Mouse (Mus musculus) mature B cell (primary cell): ENCODE measurements around the gene Itga11.
"Not testable (repeated sequence)": the region's sequence is repeated elsewhere in the genome, so short reads cannot be mapped to it uniquely, and the experiment has no call there.

Experiments used
- in situ Hi-C: fragments of 300-500 bp; cut with MboI; formaldehyde crosslinking; loops from 2 replicates; pipeline ENCODE4 v1.14.3; 2019

The Itga11 gene

DNA sequence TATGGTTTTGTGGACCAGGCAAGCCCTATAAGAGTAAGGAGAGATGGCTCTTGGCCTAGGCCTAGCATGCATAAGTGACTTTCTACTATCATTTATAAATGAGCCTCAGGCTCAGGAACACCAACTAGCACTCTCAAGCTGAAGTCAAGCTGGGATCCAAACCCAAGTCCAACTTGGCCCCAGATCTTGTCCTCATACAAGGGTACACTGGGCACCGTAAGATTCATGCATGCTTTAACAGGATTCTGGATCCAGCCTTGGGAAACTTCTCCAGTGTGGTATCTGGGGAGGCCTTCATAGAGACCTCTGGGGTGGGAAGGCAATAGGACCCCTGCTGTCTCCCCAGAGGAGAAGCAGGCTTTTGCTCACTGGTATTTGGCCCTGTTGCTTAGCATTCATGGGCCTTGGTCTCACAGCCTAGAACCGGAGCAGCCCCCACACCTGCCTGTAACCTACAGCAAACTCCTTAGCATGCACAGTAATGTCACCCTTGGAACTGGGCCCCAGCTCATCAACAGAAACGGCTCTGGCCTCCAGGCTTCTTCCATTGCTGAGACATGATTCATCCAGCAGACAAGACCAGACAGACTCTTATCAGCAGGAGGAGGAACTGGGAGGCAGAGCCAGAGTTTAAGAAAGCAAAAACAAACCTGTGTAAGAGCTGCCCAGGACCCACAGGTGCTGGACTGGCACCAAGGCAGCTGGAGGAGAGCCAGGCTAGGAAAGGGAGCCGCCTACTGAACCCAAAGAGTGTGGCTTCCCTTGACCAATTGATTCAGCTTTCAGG lies 140.4 kb downstream of the Itga11 start:
- in situ Hi-C loops: no loop called here

DNA sequence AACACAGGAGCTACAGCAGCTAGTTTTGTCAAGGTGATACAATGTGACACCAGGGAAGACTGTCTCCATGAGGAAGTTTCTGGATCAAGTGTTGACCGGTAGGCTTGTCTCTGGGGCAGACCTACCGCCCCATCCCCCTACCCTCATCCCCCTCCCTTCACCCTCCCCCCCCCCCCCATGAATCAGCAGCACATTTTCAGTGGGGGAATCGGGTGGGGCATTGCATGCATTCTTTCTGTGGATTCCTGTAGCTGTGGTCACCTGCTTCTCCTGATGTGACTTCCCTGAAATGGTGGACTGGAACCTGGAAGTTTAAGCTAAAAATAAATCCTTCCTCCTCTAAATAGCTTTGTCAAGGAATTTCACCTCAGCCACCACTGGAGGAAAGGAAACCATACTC lies 141.9 kb downstream of the Itga11 start:
- in situ Hi-C loops: no loop called here

DNA sequence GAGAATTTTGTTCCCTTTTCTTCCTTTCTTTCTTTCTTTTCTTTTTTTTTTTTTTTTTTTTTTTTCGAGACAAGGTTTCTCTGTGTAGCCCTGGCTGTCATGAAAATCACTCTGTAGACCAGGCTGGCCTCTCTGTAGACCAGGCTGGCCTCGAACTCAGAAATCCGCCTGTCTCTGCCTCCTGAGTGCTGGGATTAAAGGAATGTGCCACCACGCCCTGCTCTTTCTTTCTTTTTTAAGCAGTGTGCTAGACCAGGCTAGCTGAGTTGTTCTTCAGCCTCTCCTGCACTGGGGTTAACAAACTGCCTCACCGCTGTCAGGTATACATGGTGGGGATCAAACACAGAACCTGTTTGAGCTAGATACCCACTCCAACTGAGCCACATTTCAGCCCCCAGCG lies 142.3 kb downstream of the Itga11 start:
- in situ Hi-C loops: not testable (repeated sequence)

DNA sequence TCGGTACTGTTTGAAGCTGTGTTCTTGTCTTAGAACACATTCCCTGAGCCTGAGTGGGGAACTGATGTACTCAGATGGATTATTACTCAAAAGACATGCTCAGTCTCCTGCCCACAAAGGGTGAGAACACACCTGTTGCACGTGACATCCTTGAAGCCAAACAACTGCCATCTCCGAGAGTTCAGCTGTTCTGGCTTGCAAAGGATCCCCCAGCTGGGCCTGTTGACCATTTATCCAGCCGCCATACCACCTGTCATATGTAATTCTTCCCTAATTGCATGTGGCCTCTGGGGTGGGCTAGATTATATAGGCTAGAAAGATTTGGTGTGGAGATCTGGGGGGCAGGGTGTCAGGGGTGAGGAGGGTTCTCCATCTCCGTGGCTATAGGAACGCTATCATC lies 143.2 kb downstream of the Itga11 start:
- in situ Hi-C loops: no loop called here

DNA sequence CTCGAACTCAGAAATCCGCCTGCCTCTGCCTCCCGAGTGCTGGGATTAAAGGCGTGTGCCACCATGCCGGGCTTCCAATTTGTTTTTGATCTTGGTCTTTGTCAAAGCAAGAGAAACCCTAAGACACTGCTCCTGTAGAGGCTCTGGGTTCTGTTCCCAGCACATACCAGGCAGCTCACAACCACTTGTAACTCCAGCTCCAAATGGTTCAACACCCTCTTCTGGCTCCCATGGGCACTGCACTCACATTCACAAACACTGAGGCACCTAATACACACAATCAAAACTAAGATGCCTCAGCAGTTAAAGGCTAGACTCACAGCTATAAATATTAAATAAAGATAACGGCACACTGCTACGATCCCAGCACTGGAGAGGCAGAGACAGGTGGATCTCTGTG lies 144.2 kb downstream of the Itga11 start:
- in situ Hi-C loops: no loop called here

DNA sequence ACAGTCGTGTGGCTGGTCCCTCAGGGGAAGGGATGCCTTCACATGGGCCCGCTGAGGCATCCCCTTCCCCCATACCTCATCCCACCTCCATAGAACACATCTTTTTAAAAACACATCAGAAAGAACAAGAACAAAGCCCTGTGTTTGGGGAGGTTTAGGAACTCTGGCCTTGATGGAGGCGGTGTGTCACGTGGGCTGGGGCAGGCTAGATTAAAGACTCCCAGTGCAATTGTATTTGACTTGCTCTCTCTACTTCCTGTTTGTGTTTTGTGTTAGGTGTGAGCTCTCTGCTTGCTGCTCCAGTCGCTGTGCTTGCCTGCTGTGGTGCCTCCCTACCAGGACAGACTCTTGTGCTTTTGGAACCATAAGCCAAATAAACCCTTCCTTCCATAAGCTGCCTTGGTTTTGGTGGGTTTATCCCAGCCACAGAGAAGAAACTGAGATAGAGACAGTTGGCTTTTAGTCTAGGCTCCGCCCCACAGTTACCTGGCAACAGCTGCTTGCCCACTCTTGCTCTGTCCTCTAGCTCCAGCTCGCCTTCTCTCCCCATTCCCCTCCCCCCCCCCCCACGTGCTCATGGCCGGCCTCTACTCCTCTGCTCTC lies 148.3 kb downstream of the Itga11 start:
- in situ Hi-C loops: no loop called here

DNA sequence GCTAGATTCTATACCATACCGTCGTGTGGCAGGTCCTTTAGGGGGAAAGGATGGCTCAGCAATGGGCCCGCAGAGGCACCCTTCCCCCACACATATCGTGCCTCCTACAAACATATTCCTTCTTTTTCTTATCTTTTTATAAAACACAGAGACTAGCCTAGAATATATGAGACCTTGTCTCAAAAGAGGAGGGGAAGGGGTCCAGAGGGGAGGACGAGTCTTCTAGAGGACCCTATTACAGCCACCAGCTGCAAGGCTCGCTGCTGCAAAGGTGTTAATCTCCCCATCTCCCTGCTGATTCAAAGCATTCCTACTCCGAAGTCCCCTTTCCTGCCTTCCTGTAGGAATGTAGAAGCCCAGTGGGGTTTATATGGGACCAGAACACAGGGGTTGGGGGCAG lies 148.8 kb downstream of the Itga11 start:
- in situ Hi-C loops: no loop called here

DNA sequence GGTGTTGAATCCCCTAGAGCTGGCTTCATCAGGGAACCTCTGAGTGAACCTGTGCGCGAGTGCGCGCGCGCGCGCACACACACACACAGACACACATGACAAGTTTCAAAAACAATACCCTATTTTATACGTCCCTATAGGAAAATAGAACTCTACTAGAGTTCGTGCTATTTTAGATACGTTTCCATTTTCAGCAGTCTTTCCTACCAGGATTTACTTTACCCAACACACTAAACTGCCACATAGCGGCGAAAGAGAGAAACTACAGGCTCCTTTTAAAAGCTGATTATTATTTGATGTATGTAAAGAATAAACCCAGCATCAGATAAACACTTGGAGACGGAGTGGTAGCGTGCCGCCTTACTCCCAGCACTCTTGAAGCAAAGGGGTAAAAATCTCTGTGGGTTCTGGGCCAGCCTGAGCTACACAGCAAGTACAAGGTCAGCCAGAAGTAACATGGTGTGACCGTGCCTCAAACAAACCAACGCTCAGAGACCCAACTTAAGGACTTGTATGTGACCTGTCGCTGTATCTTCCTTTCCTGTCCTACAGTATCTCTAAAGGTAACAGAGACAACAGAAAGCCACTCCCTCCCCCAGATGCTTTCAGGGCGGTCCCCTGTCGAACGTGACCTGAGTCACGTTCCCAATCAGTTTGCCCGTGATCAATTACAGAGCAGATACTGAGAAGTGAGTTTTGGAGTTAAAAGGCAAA lies 150.5 kb downstream of the Itga11 start:
- in situ Hi-C loops: no loop called here

DNA sequence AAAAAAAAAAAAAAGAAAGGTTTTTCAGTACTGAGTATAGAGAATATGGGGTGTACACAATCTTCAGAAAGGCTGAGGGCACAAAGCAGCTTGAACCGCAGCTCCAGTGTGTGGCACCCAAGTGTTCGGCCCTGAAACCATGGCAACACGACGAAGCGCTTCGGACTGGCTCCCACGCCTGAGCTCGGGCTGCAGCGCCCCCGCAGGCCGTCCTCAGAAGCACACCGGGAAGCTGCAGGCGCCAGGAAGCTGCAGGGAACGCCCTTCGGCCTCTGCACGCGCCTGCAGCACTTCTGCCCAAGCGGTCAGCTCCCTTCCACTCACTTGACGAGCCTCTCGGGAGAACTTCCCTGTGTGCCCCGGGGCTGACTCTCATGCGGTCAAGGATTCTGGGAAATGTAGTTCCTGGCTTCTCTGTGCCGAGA lies 151.0 kb downstream of the Itga11 start:
- in situ Hi-C loops: no loop called here

DNA sequence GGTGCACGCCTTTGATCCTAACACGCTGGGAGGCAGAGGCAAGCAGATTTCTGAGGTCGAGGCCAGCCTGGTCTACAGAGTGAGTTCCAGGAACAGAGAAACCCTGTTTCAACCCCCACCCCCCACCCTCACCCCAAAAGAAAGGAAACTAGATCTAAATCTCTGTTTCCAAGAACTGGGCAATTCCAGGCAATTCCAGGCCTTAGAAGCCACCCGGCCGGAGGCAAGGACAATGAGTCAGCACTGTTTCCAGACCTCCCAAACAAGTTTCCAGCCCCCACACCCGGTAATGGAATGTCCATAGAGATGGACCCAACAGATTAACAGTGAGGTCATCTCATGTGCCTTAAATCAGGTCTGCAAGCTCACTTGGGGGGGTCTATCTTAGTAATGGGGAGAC lies 152.3 kb downstream of the Itga11 start:
- in situ Hi-C loops: no loop called here
